Mouse (Mus musculus) embryonic fibroblast, embryonic 13.5 days (primary cell): Measurements from ENCODE around the gene Chst3. TPM values are rescaled to one million over a fixed set of nuclear protein-coding genes. Genes with fewer than 3 reads are reported as not detected.

Experiments used
- H3K27ac ChIP-seq: 2 replicates; pipeline ENCODE4 v1.5.1; 2012; ENCODE audit warnings: low read length, control low read depth, inconsistent platforms; ENCODE audit not compliant: insufficient read depth
- H3K4me1 ChIP-seq: 2 replicates; pipeline ENCODE4 v1.6.1; 2011; ENCODE audit warnings: low read length; ENCODE audit not compliant: control insufficient read depth, insufficient read depth
- H3K4me3 ChIP-seq: 2 replicates; pipeline ENCODE4 v1.5.1; 2011; ENCODE audit warnings: mild to moderate bottlenecking, control low read depth, low read length; ENCODE audit not compliant: insufficient read depth
- CTCF ChIP-seq: IDR thresholded peaks from 2 replicates; pipeline ENCODE4 v1.5.1; 2011; ENCODE audit warnings: mild to moderate bottlenecking, control low read depth, low read length, moderate library complexity, borderline replicate concordance; ENCODE audit not compliant: insufficient read depth
- POLR2A ChIP-seq: IDR thresholded peaks from 2 replicates; pipeline ENCODE4 v1.6.1; 2011; ENCODE audit warnings: low read depth, mild to moderate bottlenecking, control low read depth, low read length, moderate library complexity
- polyA plus RNA-seq: library from polyadenylated mRNA; stranded (reverse); fragments of >200 nt; gene quantifications from 2 replicates; pipeline ENCODE4 v1.2.4, GENCODE M21; 2011; ENCODE audit warnings: low read depth; ENCODE audit not compliant: missing spikeins, insufficient read length

Chst3 gene
- 0.13 and 0.63 TPM in 2 replicates for polyA plus RNA-seq

DNA sequence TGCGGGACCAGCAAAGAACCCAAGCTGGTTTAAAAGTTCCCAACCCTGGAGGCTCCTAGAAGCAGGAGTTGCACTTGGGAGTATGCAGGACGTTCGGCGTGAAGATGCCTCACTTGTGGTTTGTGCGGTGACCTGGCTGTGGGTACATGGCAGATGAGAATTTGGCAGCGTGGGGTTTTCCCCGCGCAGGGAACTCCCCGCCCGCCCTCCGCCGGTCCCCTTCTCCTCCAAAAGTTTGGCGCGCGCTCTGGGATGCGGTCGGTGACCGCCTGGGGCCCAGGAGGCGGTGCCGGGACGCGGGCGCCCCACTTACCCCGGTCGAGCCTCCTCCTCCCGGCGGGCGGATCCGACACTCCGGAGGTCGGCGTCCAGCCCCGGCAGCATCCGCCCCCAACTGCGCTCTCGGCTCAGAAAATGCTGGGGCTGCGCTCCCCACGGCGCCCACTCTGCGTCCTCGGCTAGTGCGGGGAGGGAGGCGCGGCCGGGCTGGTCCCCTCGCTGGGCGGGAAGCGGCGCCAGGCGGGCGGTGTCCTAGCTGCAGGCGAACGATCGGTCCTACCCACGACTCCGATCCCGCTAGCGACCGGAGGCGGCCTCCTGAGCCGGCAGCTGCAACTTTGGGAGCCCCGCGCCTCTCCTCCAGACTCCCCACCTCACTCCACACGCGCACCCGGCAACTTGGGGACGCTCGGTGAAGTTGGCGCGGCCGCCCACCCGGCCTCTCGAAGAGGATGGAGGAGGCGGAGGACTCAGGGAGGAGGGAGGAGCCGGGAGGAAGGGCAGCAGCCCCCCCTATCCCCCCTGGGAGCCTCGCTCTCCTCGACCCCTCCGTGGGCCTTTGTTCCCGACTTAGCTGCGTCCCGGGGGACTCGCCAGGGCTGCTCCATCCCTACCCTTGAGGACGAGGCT, at the start of gene Chst3:
TSS of gene Chst3 (minus strand) at position 670 of the 909 bp plus-strand sequence.
- Histone ChIP-seq H3K4me1 (no peaks in the 10 kb centered on the region), H3K27ac (no peak within 1 kb of the TSS), H3K4me3 (peak within 1 kb of the TSS; percentile 29)
- TF ChIP-seq POLR2A (no peak), CTCF (no peak)

DNA sequence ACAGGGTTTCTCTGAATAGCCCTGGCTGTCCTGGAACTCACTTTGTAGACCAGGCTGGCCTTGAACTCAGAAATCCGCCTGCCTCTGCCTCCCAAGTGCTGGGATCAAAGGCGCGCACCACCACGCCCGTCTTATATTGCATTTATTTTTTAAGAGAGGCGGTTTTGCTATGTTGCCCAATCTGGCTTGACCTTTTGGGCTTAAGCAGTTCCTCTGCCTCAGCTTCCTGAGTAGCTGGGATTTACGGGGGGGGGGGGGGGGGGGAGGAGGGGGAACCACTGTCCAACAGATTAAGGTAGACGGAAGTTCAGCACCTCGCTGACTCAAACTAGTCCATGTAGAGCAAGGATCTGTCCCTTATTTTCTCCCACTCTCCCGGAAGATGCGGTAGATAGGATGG, 49.7 kb upstream of the Chst3 start:
- Histone ChIP-seq H3K4me3 (no peak overlapping the region), H3K4me1 (no peaks in the 10 kb centered on the region; the same call in 1 of the 2 replicates), H3K27ac (no peak overlapping the region)
- TF ChIP-seq CTCF (no peak), POLR2A (no peak)

DNA sequence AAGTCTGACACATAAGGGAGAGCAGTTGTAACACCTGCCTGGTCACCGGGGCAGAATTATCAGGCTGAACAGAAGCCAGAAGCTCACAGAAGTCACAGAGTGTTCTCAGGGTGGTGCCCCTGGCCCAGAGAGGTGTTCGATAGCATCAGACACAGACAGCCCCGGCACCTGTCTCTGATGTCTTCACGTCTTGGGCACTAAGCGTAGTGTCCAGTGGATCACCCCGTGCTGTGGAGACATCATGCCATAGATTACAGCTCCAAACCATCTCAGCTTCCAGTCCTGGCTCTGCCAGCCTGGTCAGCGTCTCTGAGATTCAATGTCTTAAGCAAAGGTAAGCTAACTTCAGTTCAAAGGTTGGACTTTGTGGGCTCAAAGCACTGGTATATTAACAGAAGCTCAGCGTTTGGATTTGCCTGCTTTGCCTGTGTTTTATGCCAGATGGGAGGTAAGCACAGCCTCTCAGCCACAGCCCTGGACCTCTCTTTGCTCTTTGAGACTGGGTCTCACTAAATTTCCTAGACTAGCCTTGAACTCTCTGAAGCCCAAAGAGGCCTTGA, 47.9 kb upstream of the Chst3 start:
- Histone ChIP-seq H3K4me3 (no peak overlapping the region), H3K4me1 (no peaks in the 10 kb centered on the region; the same call in 1 of the 2 replicates), H3K27ac (no peak overlapping the region)
- no peak for TF ChIP-seq POLR2A
- no peak for TF ChIP-seq CTCF

DNA sequence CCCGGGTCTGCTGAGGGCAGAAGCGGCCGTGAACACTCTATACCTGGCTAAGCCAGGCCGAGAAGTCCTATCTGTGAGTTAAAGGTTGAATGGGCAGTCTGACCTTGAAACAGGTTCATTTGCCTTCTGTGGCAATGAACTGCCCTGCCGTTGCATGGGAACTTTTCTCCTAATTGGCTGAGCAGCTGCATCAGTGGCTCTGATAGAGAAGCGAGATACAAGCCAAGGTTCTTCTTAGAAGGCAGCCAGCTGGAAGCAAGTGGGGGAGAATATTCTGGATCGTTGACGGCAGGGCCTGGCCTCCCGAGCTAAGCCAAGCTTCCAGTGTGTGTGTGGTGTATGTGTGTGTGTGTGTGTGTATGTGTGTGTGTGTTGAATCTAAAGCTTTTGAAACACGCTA, 46.2 kb upstream of the Chst3 start:
- Histone ChIP-seq H3K27ac (no peak overlapping the region), H3K4me3 (no peak overlapping the region), H3K4me1 (no peaks in the 10 kb centered on the region; the same call in 1 of the 2 replicates)
- no peak for TF ChIP-seq CTCF
- no peak for TF ChIP-seq POLR2A

DNA sequence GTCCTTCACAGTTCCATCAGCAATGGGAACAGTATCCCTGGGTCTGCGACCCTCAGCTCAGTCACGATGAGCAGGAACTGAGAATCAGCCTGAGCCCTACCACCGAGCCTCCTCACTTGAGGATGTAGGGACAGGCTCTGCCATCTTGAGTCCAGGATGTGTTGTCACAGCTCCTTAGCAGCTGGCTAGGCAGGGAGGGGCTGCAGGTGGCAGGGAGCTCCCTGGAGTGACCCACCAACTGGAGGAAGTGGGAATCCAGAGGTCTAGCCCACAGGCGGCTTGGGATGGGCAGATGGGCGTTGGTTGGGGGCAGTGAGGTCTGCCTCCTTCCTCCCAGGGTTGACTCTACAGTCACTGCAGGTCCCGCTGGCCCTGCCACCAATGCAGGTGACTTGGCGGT, 44.3 kb upstream of the Chst3 start:
- no peaks in the 10 kb centered on the region for H3K4me1 ChIP-seq
- no peak overlapping the region for H3K4me3 ChIP-seq
- H3K27ac ChIP-seq = no peak overlapping the region
- TF ChIP-seq POLR2A (no peak), CTCF (no peak)

DNA sequence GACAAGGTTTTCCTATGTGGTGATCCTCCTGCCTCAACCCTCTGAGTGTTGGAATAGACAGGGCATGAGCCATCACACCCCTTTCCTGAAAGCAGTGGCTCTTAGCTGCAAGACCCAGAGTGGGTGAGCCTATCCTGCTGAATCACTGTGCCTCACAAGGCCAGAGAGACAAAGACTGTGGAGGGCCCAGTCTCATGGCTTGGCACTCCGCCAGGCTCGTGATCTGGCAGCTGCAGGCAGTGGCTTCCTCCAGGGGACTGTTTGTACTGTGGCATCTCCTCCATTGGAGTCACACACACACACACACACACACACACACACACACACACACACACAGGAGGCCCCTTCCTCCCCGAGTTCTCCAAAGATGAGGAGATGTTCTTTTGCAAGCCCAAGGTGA, 43.3 kb upstream of the Chst3 start:
- no peak overlapping the region for H3K4me3 ChIP-seq
- no peak overlapping the region for H3K27ac ChIP-seq
- TF ChIP-seq CTCF = no peak
- TF ChIP-seq POLR2A = no peak
- H3K4me1 ChIP-seq = no peaks in the 10 kb centered on the region

DNA sequence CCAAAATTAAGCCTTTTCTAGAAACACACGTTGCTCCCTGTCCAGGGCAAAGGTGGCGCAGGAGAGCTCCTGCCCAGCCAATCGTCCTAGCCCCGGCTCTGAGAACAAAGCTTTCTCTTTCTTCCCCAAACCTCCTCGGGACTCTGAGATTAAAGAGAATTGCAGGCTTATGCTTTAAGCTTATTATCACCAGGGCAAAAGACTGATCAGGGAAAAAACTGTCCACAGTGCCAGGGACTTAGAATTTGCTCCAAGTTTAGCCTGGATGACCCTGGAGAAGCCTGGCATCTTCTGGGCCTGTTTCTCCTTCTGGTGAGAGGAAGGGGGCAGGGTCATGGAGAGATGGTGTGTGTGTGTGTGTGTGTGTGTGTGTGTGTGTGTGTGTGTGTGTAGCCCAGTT, 42.5 kb upstream of the Chst3 start:
- no peak overlapping the region for H3K4me3 ChIP-seq
- H3K27ac ChIP-seq = no peak overlapping the region
- no peak for TF ChIP-seq POLR2A
- TF ChIP-seq CTCF = no peak
- no peaks in the 10 kb centered on the region for H3K4me1 ChIP-seq

DNA sequence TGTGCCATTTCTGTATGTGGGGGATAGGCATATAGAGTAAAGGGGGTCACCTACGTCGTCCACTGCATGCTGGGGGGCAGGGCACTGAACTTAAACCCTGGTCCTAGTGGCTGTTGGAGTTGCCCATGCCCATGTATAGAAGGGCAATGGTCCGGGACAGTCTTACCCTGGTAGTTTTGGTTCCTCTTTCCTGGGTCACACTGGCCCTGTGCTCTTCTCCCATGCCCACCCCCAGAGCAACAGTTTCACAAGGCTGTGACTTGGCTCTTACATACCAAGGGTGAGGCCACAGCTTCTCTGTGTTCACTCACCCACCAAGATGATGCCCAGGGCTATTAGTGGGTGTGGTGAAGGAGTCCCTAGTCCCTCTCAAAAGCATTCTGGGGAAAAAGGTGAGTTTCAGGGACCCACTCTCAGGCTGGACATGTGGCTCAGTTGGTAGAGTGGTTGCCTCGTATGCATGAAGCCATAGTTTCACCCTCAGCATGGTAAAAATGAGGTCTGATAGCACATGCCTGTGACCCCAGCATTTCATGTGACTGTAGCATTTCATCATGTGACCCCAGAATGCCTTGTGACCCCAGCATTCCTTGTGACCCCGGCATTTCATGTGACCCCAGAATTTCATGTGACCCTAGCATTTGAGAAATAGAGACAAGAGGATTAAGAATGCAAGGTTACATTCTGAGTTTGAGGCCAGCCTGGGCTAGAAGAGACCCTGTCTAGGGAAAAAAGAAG, 41.7 kb upstream of the Chst3 start:
- H3K27ac ChIP-seq = no peak overlapping the region
- TF ChIP-seq CTCF (no peak), POLR2A (no peak)

DNA sequence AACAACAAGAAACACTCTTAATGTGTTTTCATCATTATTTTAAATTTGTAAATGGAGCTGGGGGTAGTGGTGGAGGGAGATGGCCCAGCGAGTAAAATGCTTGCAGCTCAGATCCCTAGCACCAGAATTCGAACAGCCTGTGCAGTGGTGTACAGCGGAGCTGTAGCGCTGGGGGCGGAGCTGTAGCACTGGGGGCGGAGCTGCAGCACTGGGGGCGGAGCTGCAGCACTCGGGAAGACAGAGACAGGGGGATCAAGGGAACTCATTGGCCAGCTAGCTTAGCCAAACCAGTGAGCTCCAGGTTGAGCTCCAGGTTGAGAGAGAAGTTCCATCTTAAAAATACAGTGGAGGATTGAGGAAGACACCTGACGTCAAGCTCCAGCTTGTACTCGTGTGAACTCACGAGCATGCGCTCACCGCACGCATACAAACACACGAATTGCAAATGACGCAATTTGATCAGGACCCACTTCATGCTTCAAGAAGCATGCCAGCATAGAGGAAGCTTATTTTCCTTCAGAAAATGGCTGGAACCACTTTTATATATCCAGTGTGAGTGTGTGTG, 38.3 kb upstream of the Chst3 start:
- TF ChIP-seq POLR2A (no peak), CTCF (no peak)
- H3K4me1 ChIP-seq = no peaks in the 10 kb centered on the region
- H3K4me3 ChIP-seq = no peak overlapping the region
- H3K27ac ChIP-seq = no peak overlapping the region

More for the DNA sequence above, 41.7 kb upstream of the Chst3 start:
- Histone ChIP-seq H3K4me3 (no peak overlapping the region), H3K4me1 (no peaks in the 10 kb centered on the region)
